Mouse (Mus musculus) right cerebral cortex, adult 18-20 months (tissue): ENCODE data around the gene Ccdc32.
"Not testable (repeated sequence)": the region's sequence is repeated elsewhere in the genome, so short reads cannot be mapped to it uniquely, and the experiment has no call there.

Experiments
- DNase-seq: peaks from one replicate; pipeline ENCODE4 v3.0.0; 2022; ENCODE audit warnings: mixed read lengths

Ccdc32 gene

GRCm38 (mm10) chr2:119028941-119029551 lies at the start of gene Ccdc32:
TSS of gene Ccdc32 (minus strand) at chr2:119029393.
- peak; percentile 96 for DNase-seq

DNA sequence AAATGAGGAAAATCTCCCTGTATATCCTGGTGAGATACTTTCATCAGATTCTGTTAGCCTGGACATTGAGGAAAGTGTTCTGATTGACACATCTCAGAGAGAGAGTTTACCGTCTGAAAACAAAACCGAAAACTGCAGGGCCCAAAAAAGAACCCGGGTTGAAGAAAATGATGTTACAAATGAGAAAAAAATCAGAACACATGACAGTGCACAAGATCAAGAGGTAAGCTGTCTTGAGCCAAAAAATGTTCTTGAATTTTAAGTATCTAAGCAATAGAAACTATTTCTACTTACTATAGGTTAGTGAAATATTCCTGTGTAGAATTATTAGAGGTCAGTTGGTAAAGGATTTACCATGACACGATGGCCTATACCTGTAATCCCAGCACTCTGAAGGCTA lies 43.2 kb upstream of the Ccdc32 start:
- no peak for DNase-seq

DNA sequence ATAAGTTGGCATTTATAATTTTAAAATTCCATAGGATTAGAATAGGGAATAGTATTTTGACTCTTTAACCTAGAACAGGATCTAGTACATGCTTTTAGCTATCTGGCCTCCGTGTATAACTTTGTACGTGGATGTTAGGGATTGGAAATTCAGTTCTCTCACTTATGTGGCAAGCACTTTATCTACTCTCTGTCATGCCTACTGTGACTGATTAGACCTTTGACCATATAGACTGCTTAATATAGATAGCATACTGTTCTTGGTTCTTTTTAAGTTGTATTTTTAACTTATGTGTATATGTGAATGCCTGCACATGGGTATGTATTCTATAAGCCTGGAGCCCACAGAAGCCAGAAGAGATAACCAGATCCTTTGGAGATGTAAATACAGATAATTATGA lies 30.9 kb upstream of the Ccdc32 start:
- no peak for DNase-seq

DNA sequence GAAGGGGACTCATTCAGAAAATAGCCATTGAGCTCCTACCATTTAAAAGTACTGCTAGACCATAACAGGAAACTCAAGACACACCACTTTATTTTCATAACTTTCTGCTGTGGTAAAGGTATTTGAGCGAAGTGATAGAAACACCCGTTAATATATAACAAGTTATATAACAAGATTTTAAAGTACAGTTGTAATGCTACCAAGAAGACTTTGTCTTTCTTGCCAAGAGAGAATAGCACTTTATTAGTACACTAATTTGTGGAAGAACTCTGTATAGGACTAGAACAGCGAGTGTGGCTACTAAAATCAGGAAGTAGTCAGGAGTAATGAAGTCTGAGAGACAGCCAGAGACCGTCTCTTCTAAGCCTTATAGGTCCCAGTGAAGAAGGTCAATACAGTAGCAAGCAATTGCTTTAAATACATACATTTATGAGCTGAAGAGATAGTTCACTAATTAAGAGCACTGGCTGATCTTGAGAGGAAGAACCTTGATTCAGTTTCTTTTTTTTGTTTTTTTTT lies 21.0 kb upstream of the Ccdc32 start:
- no peak for DNase-seq

GRCm38 (mm10) chr2:119047849-119048248 lies 18.7 kb upstream of the Ccdc32 start:
- DNase-seq: no peak

GRCm38 (mm10) chr2:119046649-119047611 lies 17.7 kb upstream of the Ccdc32 start, which contains the start of gene Knl1:
TSS of gene Knl1 (plus strand) at chr2:119047119.
- peak; percentile 93 for DNase-seq

- no peak for DNase-seq
Measured at GRCm38 (mm10) chr2:119045163-119045562, 16.0 kb upstream of the Ccdc32 start.

DNA sequence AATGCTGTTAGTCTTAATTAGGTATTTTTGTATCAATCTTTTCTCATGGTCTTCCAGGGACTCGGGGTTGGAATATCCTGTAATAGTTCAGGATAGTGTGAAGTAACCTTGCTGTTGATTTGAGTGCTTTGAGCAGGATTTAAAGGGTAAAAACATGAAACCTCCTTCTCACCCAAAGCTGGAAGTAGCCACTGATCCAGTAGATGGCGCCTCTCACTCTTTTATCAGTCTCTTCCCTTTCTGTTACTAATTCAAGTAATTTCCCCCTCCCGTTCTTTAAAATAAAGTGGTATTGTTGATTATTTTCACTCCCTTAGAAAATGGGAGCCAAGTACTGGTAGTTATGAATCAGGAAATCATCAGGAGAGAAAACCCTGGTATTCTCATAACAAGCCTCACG lies 11.7 kb upstream of the Ccdc32 start:
- no peak for DNase-seq

DNA sequence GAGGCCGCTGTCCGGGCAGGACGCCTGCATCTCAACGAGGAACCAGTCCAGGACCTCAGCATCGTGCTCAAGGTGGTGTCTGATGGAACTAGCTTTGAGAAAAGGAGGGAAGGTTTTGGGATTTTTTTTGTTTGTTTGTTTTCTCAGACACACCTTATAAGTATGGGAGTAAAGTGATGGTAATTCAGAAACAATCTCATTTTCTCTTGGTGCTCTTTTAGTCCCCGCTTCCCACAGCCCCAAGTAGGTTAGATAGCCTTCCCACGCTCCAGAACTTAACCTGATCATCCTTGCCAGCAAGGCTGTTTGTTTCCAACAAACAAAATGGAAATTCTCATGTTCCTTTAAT lies 6.2 kb upstream of the Ccdc32 start:
- DNase-seq: no peak

- DNase-seq: peak; percentile 95
Measured at GRCm38 (mm10) chr2:119034656-119035396, 5.6 kb upstream of the Ccdc32 start, which contains the start of gene Rpusd2. TSS of gene Rpusd2 (plus strand) at chr2:119034790.

DNA sequence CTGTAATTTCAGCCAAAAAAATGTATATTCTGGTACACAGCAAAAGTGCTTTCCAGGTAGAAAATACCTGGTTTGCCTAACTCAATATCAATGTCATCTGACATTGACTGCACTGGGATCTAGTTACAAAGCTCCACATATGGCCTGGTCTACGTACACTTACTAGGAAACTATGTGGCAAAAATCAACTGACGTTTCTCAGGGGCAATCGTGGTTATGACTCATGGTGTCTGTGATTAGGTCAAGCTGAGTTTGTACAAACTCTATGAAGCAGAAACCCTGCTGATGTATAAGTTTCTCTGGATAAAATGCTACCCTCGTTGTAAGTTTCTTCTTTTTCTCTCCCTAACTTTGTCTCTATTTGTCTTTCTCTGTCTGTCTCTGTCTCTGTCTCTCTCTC lies 3.0 kb upstream of the Ccdc32 start:
- no peak for DNase-seq

DNA sequence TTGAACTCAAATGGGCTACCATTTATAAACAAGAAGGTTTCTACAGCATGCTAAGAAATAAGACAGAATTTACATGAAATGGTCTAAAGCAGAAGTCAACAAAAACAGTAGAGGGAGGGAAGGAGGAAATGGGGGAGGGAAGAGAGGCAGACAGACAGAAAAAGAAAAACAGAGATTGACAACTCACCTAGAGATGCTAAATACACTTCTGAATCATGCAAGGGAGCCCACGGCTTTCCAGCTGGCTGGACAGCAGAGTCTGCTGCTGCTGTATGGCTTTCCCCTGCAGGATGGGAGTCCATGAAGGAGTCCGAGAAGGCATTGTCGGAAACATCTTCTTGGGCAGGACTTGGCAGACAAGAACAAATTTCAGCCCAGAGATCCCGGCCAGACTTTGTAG lies 2.2 kb downstream of the Ccdc32 start:
- no peak for DNase-seq

DNA sequence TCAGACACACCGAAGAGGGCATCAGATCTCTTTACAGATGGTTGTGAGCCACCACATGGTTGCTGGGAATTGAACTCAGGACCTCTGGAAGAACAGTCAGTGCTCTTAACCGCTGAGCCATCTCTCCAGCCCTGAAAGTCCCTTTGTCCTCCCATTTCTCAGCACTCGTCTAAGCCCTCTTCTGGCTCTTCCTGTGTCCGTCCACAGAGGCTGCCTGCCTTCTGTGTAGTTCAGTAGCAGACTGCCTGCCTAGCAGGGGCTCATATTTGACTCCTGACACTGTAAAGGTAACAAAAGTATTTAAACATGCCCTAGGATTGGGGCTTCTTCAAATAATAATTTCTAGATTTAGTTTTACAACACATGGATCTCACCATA lies 4.0 kb downstream of the Ccdc32 start:
- no peak for DNase-seq

DNA sequence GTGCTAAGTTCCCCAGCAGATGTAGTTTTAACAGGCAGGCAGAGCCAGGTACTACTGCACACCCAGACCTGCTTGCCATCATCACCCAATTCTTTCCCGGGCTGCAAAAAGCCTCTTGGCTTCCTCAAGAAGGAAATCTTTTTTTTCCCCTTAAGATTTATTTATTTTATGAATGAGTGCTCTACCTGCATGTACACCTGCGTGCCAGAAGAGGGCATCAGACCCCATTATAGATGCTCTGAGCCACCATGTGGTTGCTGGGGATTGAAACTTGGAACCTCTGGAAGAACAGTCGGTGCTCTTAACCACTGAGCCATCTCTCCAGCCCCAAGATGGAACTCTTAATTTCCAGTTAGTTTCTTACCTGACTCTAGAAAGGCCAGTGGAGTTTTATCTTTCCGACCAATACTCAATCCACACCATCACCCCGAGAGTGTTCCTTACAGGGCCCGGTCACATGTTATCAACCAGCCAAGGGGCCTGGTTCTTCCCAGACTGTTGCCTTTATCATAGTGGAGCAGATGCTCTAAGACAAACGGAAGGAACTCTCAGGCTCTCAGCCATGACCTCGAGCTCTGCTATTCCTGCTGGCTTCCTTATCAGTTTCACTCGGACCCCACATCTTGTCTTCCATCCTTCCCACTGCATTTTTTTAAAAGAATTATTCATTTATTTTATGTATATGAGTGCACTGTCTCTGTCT lies 4.5 kb downstream of the Ccdc32 start:
- DNase-seq: no peak

GRCm38 (mm10) chr2:119023154-119023660 lies 6.0 kb downstream of the Ccdc32 start:
- no peak for DNase-seq

GRCm38 (mm10) chr2:119019538-119019937 lies 9.7 kb downstream of the Ccdc32 start:
- DNase-seq: no peak

- DNase-seq: no peak
Measured at GRCm38 (mm10) chr2:119019131-119019530, 10.1 kb downstream of the Ccdc32 start.

GRCm38 (mm10) chr2:119018391-119019122 lies 10.6 kb downstream of the Ccdc32 start:
- DNase-seq: no peak

DNA sequence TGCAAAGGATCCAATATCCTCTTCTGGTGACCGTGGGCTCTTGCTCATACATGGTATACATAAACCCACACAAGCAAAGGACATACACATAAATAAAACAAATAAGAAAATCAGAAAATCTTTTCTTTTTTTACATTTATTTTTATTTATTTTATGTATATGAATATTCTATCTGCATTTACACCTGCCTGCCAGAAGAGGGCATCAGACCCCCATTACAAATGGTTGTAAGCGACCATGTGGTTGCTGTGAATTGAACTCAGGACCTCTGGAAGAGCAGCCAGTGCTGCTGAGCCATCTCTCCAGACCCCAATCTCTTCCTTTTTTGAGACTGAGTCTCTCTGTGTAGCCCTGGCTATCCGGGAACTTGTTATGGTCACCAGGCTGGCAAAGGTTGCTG lies 11.5 kb downstream of the Ccdc32 start:
- no peak for DNase-seq

- not testable (repeated sequence) for DNase-seq
Measured at GRCm38 (mm10) chr2:119016312-119016711, 12.9 kb downstream of the Ccdc32 start.

DNA sequence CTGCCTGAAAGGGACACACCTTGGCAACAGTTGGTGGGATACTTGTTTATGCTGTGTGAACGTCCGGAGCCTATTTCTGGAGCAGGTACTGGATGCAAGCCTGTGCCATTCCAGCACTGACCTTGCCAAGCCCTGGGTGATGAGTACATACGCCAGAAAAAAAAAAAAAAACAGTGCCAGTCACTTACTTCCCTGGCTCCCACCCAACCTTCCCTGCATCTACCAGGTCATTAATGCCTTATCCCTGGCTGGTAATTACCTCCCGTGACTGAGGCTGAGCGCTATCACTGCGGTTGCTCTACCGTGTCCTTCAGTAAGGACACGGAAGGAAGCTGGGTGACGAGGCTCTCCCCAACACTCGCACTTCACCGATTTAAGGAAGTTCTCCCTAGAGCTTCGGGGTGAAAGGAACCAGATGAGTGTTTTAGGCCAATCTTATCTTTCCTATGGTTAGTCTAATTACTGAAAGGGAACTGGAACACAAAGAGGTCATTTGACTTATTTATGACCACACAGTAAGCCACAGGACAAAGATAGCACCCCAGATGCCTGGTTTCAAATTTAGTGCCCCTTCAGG lies 13.5 kb downstream of the Ccdc32 start:
- no peak for DNase-seq
